Mouse (Mus musculus) liver, embryonic 14.5 days (tissue): Measurements from ENCODE around the gene Fap.

Experiments used
- CTCF ChIP-seq: IDR thresholded peaks from 2 replicates; pipeline ENCODE4 v1.5.1; 2016; ENCODE audit warnings: antibody characterized with exemption, low read depth, control low read depth
- EP300 ChIP-seq: IDR thresholded peaks from 2 replicates; pipeline ENCODE4 v1.6.1; 2016; ENCODE audit warnings: antibody characterized with exemption, low read depth

DNA sequence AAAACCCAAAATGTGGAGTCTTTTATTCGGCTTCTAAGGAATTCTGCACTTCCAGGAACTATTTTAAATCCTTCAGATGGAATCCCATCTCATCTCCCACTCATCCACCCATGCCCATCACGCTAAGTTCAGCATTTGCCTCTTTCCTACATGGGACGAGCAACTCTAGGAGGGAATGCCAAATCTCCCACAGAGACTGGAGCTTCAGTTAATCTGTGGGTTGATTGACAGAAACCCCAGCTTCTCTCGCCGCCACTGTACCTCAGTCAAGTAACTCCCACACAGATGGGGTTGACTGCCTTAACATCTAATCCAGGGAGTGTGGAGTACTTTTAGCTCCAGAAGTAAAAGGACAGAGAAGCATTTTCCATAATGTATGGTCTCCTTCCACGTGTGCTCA is 119.8 kb downstream of the Fap start:
- TF ChIP-seq EP300: no peak
- no peak for TF ChIP-seq CTCF
